Mouse (Mus musculus): ENCODE data around the gene Gm2431.
"Not testable (repeated sequence)": the region's sequence is repeated elsewhere in the genome, so short reads cannot be mapped to it uniquely, and the experiment has no call there.

The Gm2431 gene

GRCm38 (mm10) chr7:142258254-142258653 lies at the start of gene Gm2431:
Gm2431 (minus strand) TSS chr7:142258354.
- not testable (repeated sequence) for DNase-seq (ENCODE audit: low read depth, low spot score)

GRCm38 (mm10) chr7:142303929-142304328 lies 45.8 kb upstream of the Gm2431 start:
- DNase-seq (ENCODE audit: low read depth, low spot score), result not testable (repeated sequence)

GRCm38 (mm10) chr7:142303249-142303648 lies 45.1 kb upstream of the Gm2431 start, which contains the start of gene Krtap5-4:
Krtap5-4 (plus strand) TSS chr7:142303549.
- DNase-seq (ENCODE audit: low read depth, low spot score), result no peak

GRCm38 (mm10) chr7:142297018-142297417 lies 38.9 kb upstream of the Gm2431 start, which contains the start of gene Krtap5-1:
Krtap5-1 (minus strand) TSS chr7:142297118.
- DNase-seq (ENCODE audit: low read depth, low spot score), result not testable (repeated sequence)

- DNase-seq (ENCODE audit: low read depth, low spot score), result not testable (repeated sequence)
Measured at GRCm38 (mm10) chr7:142296108-142296507, 38.0 kb upstream of the Gm2431 start.

- DNase-seq (ENCODE audit: low read depth, low spot score), result peak; percentile 12
Measured at GRCm38 (mm10) chr7:142295418-142295817, 37.3 kb upstream of the Gm2431 start.

- peak; percentile 24 for DNase-seq (ENCODE audit: low read depth, low spot score)
Measured at GRCm38 (mm10) chr7:142293851-142294250, 35.7 kb upstream of the Gm2431 start.

- DNase-seq (ENCODE audit: low read depth, low spot score), result not testable (repeated sequence)
Measured at GRCm38 (mm10) chr7:142285910-142286612, 27.9 kb upstream of the Gm2431 start.

GRCm38 (mm10) chr7:142285130-142285835 lies 27.1 kb upstream of the Gm2431 start:
- DNase-seq (ENCODE audit: low read depth, low spot score), result no peak

- DNase-seq (ENCODE audit: low read depth, low spot score), result peak; percentile 93
Measured at GRCm38 (mm10) chr7:142284615-142285080, 26.5 kb upstream of the Gm2431 start.

GRCm38 (mm10) chr7:142284023-142284591 lies 26.0 kb upstream of the Gm2431 start:
- DNase-seq (ENCODE audit: low read depth, low spot score), result peak; percentile 81

- not testable (repeated sequence) for DNase-seq (ENCODE audit: low read depth, low spot score)
Measured at GRCm38 (mm10) chr7:142282847-142283246, 24.7 kb upstream of the Gm2431 start.

- peak; percentile 26 for DNase-seq (ENCODE audit: low read depth, low spot score)
Measured at GRCm38 (mm10) chr7:142279291-142279690, 21.1 kb upstream of the Gm2431 start.

GRCm38 (mm10) chr7:142278183-142278582 lies 20.0 kb upstream of the Gm2431 start:
- peak; percentile 26 for DNase-seq (ENCODE audit: low read depth, low spot score)

- not testable (repeated sequence) for DNase-seq (ENCODE audit: low read depth, low spot score)
Measured at GRCm38 (mm10) chr7:142274263-142274662, 16.1 kb upstream of the Gm2431 start, which contains the start of gene Gm4559. Gm4559 (minus strand) TSS chr7:142274363.

GRCm38 (mm10) chr7:142255517-142255916 lies 2.6 kb downstream of the Gm2431 start:
- DNase-seq (ENCODE audit: low read depth, low spot score), result peak; percentile 30

- peak; percentile 59 for DNase-seq (ENCODE audit: low read depth, low spot score)
Measured at GRCm38 (mm10) chr7:142249824-142250223, 8.3 kb downstream of the Gm2431 start.

GRCm38 (mm10) chr7:142240978-142241377 lies 17.2 kb downstream of the Gm2431 start, which contains the start of gene Gm40460:
Gm40460 (minus strand) TSS chr7:142241078.
- no peak for DNase-seq (ENCODE audit: low read depth, low spot score)

GRCm38 (mm10) chr7:142231540-142231939 lies 26.6 kb downstream of the Gm2431 start:
- DNase-seq (ENCODE audit: low read depth, low spot score), result peak; percentile 94

- DNase-seq (ENCODE audit: low read depth, low spot score), result not testable (repeated sequence)
Measured at GRCm38 (mm10) chr7:142229871-142230270, 28.3 kb downstream of the Gm2431 start, which contains the start of gene Krtap5-5. Krtap5-5 (minus strand) TSS chr7:142229971.

GRCm38 (mm10) chr7:142224518-142224917 lies 33.6 kb downstream of the Gm2431 start:
- no peak for DNase-seq (ENCODE audit: low read depth, low spot score)

- not testable (repeated sequence) for DNase-seq (ENCODE audit: low read depth, low spot score)
Measured at GRCm38 (mm10) chr7:142212136-142212535, 46.0 kb downstream of the Gm2431 start.

Measured in ES-CJ7 (cell line).